Mouse (Mus musculus) ES-Bruce4 (cell line): Measurements from ENCODE around the gene Asb6.

Experiments used
- CTCF ChIP-seq: IDR thresholded peaks from one replicate; pipeline ENCODE4 v1.8.1; 2011; ENCODE audit warnings: low read depth, low read length
- EP300 ChIP-seq: IDR thresholded peaks from 2 replicates; pipeline ENCODE4 v1.6.1; 2011; ENCODE audit warnings: low read depth, low read length; ENCODE audit not compliant: insufficient read depth
- POLR2A ChIP-seq: IDR thresholded peaks from one replicate; pipeline ENCODE4 v1.8.1; 2011; ENCODE audit warnings: low read length; ENCODE audit not compliant: insufficient read depth

DNA sequence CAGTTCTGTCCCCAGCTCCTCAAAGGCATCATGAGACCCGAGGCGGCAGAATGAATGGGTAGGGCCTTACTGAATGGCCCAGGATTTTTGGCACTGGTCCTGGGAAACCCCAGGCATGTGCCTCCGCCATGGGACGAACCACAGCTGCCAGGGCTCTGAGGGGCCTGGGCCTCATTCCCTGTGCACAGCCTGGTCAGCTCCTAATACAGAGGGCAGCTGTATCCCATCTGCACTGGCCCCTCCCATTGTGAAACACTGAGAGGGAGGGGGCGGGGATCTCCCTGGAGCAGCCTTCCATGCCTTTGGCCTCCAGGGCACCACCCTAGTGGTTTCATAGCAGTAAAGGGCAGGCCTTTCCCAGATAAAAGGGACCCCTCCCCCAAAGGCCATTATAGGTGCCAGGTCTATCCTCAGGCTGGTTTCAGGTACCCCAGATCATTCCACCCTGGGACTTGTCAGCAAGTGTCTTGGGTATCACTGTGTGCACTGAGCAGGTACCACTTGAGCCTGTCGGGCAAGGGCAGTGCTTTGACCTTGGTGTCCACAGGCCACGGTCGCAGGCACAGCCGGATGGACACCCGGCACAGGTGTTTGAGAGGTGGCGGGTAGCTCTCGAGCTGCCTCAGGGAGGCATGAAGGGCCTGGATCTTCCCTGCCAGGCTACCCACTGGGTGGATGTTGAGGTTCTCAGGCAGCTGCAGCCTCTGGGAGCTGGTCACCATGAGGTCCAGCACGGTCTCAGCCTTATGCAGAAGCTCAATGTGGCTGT, 6.6 kb downstream of the Asb6 start:
- TF ChIP-seq EP300, result no peak
- TF ChIP-seq CTCF, result no peak
- TF ChIP-seq POLR2A, result no peak
